Mouse (Mus musculus): Measurements from ENCODE around the gene Msx3.

Gene Msx3

DNA sequence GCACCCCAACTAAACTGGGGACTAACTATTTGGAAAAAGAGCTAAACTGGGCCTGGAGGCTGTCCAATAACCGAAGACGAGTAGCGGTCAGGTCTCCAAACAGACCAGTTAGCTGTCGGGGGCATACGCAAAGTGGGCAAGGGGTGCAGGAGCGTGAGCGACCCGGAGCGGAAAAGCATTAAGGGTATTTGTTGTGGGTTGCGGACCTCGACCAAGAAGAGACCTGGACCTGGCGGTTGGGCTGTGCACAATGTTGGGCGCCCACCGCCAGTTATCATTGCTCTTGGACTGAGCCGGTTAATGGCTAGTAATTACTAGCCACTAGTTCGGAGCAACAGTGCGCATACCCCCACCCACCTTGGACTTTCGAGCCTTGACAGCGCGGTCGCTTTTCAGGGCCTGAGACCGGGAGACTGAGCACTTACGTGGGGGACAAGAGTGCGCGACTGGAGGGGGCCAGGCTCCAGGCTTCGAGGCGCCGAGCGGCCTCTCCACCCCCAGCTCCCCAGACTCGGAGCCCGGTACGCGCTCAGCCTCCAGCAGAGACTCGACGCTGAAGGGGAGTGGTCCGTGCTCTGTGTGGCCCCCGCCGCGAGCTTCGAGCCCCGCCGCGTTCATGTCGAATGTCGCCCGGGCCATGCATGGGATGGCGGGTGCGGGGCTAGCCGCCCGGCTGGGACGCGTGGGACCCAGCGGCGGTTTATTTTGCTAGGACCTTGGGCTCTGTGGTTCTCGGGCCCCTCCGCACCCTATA lies at the start of gene Msx3:
Gene Msx3, minus strand, starts transcription at position 729 of the 754 bp plus-strand sequence.
- DNase-seq (ENCODE audit: low read depth, low spot score) = no peak

DNA sequence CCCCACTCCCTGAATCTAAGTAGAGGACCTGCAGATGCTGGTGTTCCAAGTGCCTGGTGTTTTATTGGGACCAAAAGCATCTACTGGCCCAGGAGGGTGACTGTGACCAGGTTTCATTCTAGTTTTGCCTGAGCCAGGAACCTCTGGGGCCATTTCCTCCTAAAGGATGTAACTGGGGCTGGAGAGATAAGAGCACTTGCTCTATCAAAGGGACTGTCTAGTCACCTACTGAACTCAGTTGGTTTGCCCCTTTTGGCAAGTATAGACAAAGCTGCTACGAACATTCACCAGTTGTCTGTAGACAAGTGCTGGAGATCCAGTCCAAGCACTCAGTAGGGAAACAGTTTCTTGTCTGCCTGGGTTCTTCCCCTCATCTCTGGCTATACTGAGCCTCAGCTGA lies 49.6 kb upstream of the Msx3 start:
- no peak for DNase-seq (ENCODE audit: low read depth, low spot score)

DNA sequence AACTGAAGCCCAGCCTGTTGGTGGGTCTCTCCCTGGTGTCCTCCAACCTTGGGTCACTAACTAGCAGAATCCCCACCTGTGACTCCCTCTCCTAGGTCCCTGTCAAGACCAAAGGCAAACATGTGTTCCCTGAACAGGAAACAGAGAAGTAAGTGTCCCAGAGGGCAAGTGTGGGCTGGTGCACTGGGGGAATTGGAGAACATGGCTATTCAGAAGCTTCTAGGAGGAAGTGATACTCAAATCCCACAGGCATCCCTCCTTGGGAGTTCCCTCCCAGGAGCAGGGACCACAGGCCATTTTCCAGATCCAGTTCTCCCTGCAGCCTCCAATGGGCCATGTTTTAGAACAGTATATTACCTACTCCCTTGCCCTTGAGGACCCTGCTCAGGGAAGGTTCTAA lies 47.2 kb upstream of the Msx3 start:
- DNase-seq (ENCODE audit: low read depth, low spot score) = no peak

DNA sequence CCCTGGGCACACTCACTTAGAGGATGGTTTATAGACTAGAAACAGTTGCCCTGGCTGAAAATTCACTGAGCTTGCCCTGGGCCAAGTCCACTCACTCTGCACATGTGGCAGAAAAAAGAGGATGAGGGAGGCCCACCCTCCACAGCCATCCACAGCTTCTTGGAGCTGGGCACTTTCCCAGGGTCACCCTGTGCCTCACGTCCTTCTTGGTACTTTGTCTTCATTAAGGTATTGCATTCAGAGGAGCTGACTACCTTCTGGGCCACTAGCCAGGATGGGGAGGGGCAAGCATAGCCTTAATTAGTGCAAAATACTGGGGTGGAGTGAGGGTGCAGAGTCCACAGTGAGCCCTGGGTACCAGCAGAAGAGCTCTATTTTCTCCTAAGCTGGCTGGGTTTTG lies 46.7 kb upstream of the Msx3 start:
- DNase-seq (ENCODE audit: low read depth, low spot score) = no peak

DNA sequence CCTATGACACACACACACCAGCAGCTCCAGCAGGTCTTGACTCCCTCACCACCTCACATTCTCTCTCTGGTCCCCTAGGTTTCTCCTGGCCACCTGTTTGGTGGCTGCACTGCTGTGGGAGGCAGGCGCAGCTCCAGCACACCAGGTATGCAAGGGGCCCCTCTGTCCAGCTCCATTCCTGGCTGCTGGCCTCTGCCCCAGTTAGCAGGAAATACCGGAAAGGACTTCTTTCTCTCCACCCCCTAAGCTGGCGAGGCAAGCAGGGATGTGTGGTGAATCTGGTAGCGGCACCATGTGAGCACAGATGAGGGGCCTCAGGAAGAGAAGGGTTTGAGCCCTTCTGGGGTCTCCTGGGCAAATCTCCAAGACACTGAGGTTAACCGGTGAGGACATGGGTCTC lies 46.1 kb upstream of the Msx3 start:
- no peak for DNase-seq (ENCODE audit: low read depth, low spot score)

DNA sequence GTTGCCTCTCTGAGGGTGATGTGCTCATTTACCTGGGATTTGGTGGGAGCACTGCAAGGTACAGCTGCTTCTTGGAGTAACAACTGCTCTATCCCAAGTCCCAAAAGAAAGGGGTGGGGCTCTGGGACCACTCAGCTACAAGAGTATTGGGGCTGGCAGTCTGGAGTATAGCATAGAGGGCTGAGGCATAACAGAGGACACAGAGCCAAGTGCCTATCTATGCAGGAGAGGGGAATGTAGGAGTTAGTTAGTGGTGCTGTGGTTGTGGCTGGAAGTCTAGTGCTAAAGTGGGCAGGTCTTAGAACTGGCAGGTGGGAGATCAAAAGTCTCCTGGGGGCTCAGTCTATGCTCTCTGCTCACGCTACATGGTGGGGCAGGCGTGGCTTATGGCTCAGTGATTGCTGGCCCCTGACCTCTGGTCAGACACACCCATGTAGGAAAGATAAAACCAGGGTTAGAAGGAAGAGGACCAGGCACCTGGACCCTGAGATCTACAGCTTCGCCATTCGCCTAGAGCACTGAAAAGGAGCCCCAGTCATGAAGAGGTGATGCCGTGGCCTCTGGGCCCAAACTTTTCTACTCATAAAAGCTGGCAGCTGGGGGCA lies 44.1 kb upstream of the Msx3 start, which contains the start of gene Prap1:
Gene Prap1, plus strand, starts transcription at position 472 of the 605 bp plus-strand sequence.
- DNase-seq (ENCODE audit: low read depth, low spot score) = no peak

DNA sequence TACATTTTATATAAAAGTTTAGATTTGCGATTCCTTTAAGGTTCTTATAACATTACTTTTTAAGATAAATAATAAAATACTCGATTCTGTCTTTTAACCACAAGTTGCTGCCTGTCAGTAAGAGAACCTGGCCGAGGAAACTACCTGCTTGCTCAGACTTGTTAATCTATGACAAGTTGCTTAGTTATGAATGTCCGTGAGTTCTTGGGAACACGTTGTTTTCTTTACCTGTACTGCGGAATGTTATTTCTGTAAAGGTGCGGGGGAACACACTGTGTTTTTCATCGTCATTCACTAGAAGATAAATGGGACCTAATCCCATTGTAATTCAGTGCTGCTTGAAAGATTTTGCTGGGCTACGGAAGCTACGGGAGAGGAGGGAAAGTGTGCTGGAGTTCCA lies 41.7 kb upstream of the Msx3 start:
- DNase-seq (ENCODE audit: low read depth, low spot score) = no peak

DNA sequence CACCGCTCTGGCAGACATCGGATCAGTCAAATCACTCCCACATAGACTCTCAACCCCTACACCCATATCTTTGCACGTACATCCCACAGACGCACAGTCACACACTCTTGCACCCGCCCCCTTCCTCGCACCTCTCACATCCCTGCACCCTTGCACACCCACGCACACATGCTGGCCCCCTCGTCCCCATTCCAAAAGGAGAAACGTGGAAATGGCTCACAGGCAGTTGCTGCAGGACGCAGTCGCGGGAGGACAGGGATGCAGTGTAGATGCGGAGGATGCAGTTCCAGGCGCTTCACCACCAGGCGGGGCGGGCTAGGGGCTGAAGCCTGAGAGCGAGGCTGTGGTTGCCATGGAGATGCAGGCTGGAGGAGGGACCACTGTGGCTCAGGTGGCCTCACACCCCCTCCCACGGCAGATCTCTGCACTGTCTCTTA lies 33.4 kb upstream of the Msx3 start, which contains the start of gene Caly:
Gene Caly, minus strand, starts transcription at position 307 of the 437 bp plus-strand sequence.
- DNase-seq (ENCODE audit: low read depth, low spot score) = no peak

DNA sequence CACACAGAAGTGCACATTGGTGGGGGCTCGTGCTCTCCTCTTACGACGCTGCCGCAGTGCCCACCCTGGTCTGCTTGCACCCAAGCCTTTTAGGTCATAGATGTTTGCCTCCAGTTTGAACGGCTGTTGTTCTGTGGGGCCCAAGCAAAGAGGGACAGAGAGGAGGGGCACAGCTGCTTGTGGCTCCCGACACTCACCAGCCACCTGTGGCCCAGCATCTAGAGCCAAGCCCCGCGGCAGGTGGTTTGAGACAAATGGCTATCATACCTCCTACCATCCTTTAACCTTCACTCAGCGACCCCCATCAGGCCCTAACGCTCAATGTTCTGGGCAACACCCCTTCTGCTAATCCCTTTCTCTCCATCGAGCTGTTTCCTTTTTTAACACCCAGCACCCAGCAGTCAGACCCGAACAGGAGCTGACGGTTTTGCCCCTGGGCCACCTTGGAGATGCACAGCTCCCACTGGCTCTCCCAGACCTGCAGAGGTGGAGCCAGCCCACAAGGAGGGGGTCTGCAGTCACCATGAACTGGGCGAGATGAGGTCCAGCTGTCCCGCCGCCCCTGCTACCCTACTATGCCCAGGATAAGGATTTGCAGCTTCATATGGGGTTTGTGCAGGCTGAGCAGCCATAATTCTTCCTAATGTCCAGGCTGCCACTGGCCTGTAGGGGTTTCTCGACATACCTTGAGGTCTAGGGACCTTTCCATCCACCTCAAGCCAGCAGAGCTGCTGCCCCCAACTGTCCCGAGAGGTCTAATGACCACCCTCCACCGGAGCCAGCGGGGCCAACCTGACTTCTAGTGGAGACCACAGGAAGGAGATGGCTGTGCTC lies 32.7 kb upstream of the Msx3 start:
- DNase-seq (ENCODE audit: low read depth, low spot score) = no peak

DNA sequence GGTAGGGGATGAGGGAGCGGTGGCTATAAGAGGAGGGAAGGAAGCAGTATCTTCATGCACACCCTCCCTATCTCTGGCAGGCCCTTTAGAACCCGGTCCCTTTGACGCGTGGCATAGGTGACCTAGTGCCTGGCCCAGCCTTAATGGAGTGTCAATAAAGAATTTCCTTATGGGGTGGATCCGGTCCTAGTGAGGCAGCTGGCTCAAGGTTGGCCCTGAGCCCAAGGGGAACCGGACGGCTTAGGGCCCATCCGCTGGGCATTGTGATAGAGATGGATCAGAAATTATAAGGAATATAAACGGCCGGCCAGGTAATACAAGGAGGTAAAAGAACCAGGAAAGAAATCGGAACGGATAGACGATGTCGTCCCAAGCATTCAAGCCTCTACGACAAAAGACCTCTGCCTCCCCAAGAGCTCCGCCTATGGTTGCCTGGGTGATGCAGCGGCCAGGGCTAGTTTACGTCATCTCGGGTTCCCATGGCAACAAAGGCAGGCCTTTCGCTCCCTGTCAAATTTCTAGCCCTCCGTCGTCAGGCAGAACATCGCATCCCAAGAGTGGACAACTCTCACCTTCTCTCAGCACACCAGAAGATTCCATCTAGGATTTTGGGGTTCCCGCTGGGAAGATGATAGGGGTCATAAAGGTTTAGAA lies 31.7 kb upstream of the Msx3 start:
- DNase-seq (ENCODE audit: low read depth, low spot score) = no peak

DNA sequence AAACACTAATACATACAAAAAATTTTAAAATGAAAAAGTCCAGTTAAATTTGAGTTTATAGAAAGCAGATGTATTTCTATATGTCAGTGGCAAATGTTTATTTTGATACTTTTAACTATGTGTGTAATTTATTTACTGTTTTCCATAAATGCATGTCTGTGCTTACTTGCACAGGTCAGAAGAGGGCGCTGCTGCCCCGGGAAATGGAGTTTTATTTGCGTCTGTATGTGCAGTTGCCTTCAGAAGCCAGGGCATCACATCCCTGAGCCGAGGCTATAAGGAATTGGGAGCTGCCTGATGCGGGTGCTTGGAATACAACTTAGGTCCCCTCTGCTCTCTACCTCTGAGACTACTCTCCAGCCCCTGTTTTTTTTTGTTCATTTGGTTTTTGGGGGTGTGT lies 29.8 kb upstream of the Msx3 start:
- DNase-seq (ENCODE audit: low read depth, low spot score) = peak; percentile 72

DNA sequence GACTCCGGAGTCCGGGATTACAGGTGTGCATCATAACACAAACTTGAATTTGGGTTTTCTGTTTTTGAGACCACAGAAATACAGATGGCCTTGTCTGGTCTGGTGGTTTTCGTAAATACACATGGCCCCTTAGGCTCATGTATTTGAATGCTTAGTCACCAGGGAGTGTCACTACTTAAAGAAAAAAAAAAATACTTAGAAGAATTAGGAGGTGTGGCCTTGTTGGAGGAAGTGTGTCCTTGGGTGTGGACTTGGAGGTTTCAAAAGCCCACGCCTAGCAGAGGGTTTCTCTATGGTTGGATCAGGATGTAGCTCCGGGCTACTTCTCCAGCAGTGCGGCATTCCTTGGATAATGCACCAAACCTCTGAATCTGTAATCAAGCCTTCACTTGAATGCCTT lies 28.8 kb upstream of the Msx3 start:
- DNase-seq (ENCODE audit: low read depth, low spot score) = peak; percentile 18

DNA sequence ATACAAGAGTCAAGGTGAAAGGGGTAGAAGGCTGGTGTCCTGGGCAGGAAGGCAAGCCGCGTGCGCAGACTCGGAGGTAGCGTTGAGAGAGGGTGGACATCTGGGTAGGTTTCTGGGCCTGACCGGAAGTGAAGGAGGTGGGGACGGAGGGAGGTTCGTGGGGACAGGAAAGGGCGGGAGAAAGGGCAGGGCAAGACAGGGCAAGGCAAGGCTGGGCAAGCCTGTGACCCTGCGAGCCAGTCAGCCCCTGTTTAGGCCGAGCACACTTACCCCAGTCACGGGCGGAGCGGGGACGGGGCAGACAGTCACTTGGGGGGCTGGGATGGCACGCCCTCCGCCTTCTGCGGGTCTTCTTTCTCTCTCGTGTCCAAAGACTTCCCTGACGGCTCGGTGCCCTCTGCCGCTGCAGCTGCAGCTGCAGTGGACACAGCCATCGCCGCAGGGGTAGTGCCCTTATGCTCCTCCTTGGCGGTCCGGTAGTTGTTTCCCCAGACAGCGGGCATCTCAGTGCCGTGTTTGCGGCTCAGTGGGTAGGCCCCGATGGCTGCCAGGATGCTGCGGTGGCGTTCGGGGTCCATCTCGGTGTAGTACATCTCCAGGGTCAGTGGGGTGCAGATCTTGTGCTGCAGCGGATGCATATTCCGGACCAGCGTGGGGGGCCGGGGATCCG lies 21.3 kb upstream of the Msx3 start:
- DNase-seq (ENCODE audit: low read depth, low spot score) = no peak

DNA sequence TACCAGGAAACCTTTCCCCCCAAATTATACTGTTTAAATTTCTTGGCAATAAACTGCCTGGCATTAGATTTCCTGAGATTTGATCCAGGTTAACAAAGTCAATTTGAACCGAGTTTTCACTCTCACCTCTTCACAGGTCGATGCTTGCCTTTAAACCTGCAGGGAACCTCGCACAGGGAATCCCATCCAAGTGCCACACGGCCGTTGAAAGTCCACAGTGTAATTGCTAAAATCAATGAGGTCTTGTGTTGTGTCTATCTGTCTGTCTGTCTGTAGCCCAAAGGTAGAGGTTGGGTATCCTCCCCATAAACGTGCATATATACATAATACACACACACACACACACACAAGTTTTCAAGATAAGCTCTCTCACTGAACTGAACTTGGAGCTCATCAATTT lies 18.5 kb upstream of the Msx3 start:
- no peak for DNase-seq (ENCODE audit: low read depth, low spot score)

DNA sequence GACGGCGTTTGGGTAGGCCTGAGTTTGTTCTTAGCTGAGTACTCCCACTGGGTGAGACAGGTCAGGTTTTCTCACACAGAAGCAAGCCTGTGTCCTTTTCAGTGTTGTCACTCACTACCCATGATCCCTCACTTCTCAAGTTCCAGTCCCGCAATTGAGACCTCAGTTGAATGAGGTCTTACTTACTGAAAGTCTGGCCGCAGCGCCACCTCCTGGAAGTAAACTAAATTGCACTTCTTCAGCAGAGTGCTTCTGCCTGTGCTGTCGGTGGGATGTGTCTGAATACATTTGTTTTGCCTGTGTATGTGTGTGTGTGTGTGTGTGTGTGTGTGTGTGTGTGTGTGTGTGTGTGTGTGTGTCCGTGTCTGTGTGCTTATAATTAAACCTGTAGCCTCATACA lies 14.2 kb upstream of the Msx3 start:
- peak; percentile 69 for DNase-seq (ENCODE audit: low read depth, low spot score)

DNA sequence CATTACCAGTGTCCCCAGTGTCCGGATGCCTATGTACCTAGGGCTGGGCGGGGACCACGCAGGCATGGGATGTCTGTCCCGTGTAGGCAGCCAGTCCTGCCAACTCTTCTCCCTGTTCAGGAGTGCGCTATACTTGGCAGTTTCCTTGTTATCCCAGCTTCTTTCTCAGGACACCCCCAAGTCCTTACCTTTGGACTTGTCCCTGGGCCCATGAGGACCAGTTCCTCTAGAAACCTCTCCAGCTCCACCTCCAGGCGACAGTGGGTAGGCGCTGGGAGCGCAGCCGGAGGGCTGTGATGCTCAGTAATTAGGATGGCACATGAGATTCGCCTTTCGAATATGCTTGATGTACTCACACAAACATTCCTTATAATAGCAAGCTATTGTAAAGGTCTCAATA lies 13.4 kb upstream of the Msx3 start:
- no peak for DNase-seq (ENCODE audit: low read depth, low spot score)

DNA sequence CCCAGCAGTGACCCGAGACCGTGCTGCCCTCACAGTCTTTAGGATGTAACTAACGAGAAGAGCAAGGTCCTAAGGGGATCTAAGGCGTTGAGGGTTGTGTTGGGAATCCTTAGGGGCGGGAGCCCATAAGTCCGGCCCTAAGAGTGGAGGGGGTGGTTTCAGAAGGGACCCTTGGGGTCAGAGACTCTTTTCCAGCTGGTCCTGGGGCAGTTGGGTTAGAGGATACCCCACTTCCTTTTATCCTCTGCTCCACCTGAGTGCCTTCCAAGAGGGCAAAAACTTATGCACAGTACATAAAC lies 12.9 kb upstream of the Msx3 start:
- DNase-seq (ENCODE audit: low read depth, low spot score) = no peak

DNA sequence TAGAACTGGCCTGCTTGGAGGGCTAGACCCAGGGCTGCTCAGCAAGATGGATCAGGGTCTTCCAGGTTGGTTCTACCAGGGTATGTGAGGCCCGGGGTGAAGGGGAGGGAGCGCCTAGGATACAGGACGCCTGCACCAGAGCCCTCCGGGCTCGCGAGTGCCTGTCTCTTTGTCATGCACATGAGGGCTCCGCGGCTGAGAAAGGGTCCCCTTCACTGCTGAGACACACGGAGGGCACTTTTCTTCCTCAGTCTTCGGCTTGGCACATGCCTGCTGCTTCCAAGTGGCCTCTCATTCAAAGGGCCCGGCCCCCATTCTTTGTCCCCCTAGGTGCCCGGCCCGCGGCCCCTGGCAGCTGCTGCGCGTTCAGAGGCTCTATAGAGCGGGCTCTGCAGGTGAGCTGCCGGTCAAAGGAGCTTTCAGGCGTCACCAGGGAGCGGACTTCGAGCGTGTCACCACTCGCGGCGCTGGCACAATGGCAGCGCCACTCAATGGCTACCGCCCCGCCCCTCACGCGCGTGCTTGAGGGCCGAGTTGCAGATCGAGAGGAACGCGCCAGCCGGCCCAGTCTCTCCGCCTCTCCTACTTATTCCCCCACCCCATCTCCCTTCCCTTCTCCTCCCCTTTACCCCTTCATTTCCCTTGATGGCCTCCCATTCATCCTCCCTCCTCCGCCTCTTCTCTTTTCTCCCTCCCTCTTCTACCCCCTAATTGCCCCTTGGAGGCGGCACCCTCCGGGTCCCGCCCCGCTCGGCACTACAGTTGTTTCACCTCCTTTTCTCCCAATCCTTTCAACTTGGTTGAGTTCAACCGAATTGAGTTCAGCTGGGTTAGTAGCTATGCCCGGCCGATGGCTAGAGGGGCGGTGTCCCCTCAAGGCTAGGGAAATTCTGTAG lies 12.3 kb upstream of the Msx3 start:
- DNase-seq (ENCODE audit: low read depth, low spot score) = no peak

DNA sequence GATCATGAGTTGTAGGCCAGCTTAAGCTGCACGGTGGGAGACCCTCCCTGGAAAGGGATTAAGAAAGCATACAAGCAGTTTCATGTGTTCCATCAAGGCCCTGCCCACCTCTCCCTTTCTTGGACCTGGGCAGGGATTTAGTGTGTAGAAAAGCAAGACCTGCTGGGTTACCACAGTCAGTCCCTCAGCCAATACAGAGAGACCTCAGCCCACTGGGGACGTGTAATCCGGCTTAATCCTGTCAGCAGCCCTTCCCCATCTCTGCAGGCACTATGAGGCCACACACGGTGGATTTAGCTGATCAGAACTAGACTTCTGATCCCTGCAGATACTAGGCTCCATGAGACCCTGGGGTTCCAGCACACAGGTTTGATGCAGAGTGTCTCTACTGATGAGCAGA lies 10.7 kb upstream of the Msx3 start:
- DNase-seq (ENCODE audit: low read depth, low spot score) = no peak

DNA sequence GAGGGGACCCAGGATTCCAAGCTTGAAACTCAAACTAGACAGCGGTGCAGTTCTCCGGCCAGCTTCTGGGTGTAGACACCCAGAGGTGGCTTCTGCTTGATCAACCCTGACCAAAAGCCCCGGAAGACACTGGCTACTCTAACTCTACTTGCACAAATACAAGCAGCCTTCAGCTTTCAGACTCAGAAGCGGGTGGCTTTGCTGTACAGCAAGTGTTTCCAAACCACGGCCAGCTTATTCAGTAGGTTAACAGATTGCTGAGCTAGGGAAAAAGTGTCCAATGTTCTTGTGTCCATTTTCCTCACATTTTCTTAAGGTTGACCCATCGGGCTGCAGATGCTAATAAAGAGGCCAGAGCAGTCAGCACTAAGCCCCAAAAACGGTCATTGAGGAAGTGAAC lies 9.6 kb upstream of the Msx3 start:
- no peak for DNase-seq (ENCODE audit: low read depth, low spot score)
